Mouse (Mus musculus) erythroid progenitor cell, adult 5-6 weeks (primary cell): Measurements from ENCODE around the gene Aco1. TPM values are rescaled to one million over a fixed set of nuclear protein-coding genes. Genes with fewer than 3 reads are reported as not detected.

ENCODE experiments used
- ATAC-seq: replicated peaks from 2 replicates; pipeline ENCODE4 v1.8.0; 2016; ENCODE audit warnings: moderate number of reproducible peaks, mild to moderate bottlenecking, moderate TSS enrichment, inconsistent platforms; ENCODE audit not compliant: poor library complexity, low FRiP score, severe bottlenecking
- total RNA-seq, 2 experiments: library from RNA; stranded (forward) in 1 of 2; stranded (reverse) in 1 of 2; fragments of 150-400 nt in 1 of 2; fragments of 186-747, 209-891 nt in 1 of 2; gene quantifications; 2 replicates each; pipeline versions ENCODE4 v1.2.3 to v1.2.4; 2015 to 2017; ENCODE audit warnings: low replicate concordance in 2 of 2

The Aco1 gene
- total RNA-seq, 2 experiments from 2014 or later, result 7.1 to 7.6 TPM

DNA sequence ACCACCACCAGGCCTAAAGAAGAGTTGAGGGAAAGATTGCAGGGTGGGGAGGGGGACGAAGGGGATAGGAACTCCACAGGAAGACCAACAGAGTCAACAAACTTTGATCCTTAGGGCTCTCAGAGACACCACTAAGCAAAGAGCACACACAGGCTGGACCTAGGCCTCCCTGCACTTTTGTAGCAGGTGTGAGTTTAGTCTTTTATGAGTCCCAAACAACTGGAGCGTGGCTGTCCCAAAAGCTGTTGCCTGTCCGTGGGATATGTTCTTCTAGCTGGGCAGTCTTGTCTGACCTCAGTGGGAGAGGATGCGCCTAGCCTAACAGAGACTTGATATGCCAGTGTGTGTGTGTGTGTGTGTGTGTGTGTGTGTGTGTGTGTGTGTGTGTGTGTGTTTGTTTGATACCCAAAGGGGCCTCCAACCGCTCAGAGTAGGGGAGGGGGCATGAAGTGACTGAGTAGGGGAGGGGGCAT, 97.4 kb downstream of the Aco1 start:
- ATAC-seq, result no peak

DNA sequence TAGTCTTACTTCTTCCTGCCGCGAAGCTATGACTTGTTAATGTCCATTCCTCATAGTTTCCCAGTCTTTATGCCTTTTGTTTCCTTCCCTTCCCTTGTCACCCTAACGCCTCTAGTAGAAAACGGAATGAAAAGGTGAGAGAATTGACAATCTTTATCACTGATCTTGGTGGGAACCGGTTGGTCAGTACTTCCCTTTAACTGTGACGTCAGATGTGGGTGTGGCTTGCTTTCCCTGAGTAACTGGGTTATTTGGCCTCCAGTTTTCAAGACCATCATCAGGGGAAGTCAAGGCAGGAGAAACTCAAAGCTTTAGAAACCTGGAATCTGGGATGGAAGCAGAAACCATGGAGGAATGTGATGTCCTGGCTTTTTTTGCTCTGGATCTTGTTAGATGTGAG, 99.0 kb downstream of the Aco1 start:
- no peak for ATAC-seq

DNA sequence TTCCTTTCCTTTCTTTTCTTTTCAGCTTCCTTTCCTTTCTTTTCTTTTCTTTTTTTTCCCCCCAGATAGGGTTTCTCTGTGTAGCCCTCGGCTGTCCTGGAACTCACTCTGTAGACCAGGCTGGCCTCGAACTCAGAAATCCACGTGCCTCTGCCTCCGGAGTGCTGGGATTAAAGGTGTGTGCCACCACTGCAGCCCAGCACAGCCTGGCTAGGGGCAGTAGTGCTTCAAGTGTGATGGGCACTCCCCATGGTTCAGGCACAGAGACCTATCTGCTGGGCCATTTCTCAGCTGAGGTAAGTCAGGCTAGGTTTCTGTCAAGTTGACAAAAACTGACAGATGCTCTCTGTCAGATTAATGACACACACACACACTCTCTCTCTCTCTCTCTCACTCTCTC, 100.1 kb downstream of the Aco1 start:
- no peak for ATAC-seq

DNA sequence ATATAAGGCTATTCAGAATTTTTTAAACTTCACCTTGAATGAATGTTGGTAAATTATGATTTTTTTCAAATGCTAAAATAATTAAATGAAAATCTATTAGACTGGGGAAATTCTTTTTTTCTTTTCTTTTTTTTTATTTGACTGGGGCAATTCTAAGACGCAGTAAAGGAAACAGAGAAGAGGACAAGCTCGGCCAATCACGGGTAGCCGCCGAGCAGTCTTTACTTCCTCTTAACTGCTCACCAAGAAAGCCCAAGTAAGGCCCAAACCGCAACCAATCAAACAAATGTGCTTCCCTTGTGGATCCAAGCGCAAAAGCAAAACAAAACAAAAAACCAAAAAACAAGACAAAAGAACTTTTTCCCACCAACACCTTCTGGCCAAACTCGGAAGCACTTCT, 101.2 kb downstream of the Aco1 start:
- no peak for ATAC-seq

Other genes with a start within 250 kb of the Aco1 start
- gene Ddx58, start 96.7 kb downstream of the Aco1 start, total RNA-seq (2015; ENCODE audit: low replicate concordance), result 5.0 and 16.6 TPM in 2 replicates
- gene Ddx58, start 96.7 kb downstream of the Aco1 start, total RNA-seq (2017; ENCODE audit: low replicate concordance), result 11.3 and 18.1 TPM in 2 replicates
- gene Smim27, start 126.5 kb downstream of the Aco1 start, total RNA-seq (2015; ENCODE audit: low replicate concordance), result 3.4 and 14.8 TPM in 2 replicates
- 1.2 TPM in 1 of 2 replicates, not detected in the other for gene Smim27, start 126.5 kb downstream of the Aco1 start, total RNA-seq (2017; ENCODE audit: low replicate concordance)
- 21.8 and 25.2 TPM in 2 replicates for gene Topors, start 126.8 kb downstream of the Aco1 start, total RNA-seq (2015; ENCODE audit: low replicate concordance)
- gene Topors, start 126.8 kb downstream of the Aco1 start, total RNA-seq (2017; ENCODE audit: low replicate concordance), result 18.8 and 27.9 TPM in 2 replicates
- gene Ndufb6, start 136.3 kb downstream of the Aco1 start, total RNA-seq (2015; ENCODE audit: low replicate concordance), result 22.7 and 43.6 TPM in 2 replicates
- 4.8 and 17.7 TPM in 2 replicates for gene Ndufb6, start 136.3 kb downstream of the Aco1 start, total RNA-seq (2017; ENCODE audit: low replicate concordance)